Mouse (Mus musculus) spleen, postnatal 4 days (tissue): ENCODE measurements around the gene Rbp2.

Experiments
- DNase-seq, 2 experiments: peaks; one replicate each; pipeline ENCODE4 v3.0.0; 2022; ENCODE audit warnings: low spot score in 2 of 2

Gene Rbp2

DNA sequence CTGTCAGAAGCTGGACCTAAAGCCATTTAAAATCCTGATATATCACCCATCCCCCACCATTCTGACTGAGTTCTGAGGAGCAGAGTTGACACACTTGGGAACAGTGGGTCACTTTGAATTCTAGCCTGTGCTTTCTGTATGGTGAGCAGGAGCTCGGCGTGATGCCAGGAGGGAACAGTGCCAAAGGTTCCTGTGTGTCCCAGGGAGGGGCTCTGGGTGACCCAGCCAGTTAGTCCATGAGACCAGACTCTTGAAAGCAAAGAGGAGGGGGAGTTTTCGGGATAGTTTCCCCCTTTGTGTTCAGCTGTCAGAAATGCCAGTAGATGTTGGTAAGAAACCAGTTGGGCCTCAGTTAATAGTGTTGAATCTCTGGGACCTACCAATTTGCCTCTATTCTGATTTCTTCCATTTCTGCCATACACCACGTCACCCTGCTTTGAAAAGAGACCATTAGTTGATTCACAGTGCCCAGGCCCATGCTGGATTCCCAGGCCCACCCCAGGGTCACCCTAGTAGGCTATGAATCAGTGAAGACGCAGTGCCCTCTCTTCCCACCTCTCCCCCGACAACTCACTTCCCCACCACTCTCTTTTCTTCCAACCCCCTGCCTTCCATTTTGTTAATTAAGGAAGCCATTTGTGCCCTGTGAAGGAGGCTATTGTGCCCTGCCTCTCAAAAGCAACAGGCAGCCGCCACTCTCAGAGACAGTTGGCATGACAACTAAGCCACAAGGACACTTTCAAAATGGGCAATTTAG lies 39.0 kb downstream of the Rbp2 start:
- no peak for DNase-seq

- DNase-seq = no peak
Observed at GRCm38 (mm10) chr9:98525543-98525924, 39.6 kb downstream of the Rbp2 start.

DNA sequence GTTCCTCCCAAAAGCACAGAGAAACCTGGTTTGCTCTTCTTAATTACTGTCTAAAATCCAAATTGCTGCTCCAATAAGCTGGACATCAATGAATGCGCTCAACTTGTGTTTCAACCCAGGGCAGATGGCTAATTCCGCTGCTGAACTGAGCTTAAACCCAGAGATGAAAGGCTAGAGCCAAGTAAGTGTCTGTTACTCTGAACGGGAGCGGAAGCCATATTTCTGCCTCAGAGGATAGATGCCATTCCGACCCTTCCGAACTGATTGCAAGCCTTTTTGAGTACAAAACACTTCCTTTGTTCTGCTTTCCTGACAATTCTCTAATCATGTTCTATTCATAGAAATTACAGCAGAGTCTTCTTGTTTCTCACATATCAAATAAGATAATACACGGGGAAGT lies 41.3 kb downstream of the Rbp2 start:
- no peak for DNase-seq

GRCm38 (mm10) chr9:98529776-98530175 lies 43.9 kb downstream of the Rbp2 start:
- no peak for DNase-seq

- DNase-seq = no peak
Observed at GRCm38 (mm10) chr9:98530999-98531398, 45.1 kb downstream of the Rbp2 start.

DNA sequence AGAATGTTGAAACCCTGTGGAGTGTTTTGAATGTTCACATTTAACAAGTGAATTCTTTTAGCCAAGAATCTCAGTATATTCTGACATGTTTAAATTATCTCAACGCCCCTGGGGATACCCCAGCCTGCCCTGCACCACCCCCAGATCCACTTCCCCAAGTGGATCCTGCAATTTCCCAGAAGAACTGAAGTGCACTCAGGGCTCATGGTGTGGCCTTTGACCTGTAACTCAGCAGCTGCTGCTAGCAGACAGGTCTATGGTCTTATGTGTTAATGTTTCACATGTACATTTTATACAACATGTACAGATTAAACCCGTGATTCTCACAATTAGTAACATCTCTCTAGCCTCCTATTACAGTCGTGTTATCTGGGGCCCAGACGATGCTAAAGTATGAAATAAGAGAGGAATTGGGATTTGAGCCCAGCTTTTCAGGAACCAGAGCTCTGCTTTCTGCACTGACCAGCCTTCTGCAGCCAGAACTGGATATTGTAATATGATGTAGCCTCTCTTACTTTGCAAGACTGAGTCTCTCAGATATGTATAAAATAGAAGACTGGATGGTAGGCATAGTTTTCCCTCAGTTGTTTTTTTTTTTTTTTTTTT lies 48.9 kb downstream of the Rbp2 start:
- DNase-seq = no peak

- no peak for DNase-seq
Observed at GRCm38 (mm10) chr9:98535763-98536162, 49.8 kb downstream of the Rbp2 start.

DNA sequence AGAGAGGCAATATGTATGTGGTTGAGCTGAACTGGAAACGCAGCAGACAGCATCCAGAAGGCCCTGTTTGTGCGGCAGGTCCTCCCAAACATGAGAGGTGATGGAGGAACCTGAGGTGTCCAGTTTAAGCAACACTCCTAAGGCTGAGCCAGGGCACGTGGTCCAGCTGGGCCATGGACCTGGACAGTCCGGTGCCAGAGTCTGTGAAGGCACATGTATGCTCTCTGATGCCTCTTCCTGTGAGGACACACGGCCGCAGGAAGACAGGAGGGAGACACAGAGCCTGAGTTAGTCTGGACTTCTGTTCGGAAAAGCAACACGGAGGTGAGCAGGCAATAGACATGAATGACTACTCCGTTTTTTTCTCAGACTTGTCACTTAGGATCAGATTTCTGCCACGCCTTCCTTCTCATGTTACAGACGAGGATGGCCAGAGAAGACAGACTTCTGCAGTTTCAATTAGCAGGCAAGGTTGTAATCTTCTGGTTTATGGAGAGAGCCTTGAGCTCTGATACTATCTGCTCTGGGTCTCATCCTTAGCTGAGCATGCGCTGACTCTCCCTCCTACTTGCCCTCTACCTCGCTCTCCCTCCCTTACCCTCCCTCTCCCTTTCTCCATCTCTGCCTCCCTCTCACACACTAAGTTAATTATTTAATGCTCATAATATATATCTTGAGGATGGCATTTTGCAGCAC lies 52.2 kb downstream of the Rbp2 start:
- no peak for DNase-seq

DNA sequence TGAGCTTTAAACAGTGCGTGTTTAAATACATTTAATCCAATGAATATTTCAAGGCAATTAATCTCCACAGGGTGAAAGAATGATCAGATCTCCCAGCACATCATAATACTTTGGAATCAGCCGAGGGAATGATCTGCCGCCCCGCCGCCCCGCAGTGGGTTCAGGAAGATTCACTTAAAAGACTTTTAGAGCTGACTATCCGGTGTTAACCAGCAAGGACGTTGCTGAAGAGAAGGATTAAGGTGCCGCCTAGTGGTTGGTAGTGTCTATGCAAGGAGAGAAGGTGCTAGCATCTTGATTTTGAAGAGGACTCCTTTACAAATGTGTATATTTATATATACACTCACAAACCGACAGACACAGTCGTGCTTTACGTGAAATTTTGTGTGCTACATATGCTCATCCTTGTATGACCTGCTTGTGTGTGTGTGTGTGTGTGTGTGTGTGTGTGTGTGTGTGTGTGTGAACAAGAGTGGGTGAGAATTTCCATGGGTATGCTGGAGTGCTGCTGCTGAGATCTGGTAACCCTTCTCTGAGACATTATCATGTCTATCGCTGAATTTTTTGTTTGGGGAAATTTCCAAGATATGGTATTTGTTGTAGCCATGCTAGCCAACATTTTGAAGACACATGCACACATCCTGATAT lies 52.9 kb downstream of the Rbp2 start:
- DNase-seq = peak in 1 of 2 experiments; percentile 41

DNA sequence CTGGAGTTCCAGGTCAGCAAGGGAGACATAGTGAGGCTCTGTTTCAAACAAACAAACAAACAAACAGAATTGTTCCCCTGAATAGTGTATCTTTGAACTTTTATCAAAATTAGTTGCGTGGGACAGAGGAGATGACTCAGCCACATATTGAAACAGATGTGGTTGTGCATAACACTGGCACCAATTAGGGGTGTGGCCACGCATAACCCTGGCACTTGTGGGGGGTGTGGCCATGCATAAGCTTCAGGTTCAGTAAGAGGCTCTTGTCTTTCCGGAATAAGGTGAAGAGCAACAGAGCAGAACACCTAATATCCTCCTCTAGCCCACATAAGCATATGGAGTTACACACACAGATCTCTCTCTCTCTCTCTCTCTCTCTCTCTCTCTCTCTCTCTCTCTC lies 58.1 kb downstream of the Rbp2 start:
- DNase-seq = no peak
